Mouse (Mus musculus): ENCODE results near the gene Mecp2.

- TF ChIP-seq CTCF (conservative IDR thresholded peaks at IDR 0.05; ENCODE audit: insufficient read depth, insufficient read length, low read depth, low read length), result no peak
- TF ChIP-seq POLR2A (IDR thresholded peaks at IDR 0.05; ENCODE audit: low read depth, low read length), result no peak
Observed at GRCm38 (mm10) chrX:74067891-74068290, 67.3 kb downstream of the Mecp2 start.
